Mouse (Mus musculus) erythroblast, embryonic 14.5 days (primary cell): ENCODE measurements around the gene Lrch1.

Experiments
- GATA1 ChIP-seq: IDR thresholded peaks from 2 replicates; pipeline ENCODE4 v1.6.1; 2012; ENCODE audit warnings: low read length, inconsistent platforms, mixed read lengths
- TAL1 ChIP-seq: IDR thresholded peaks from 3 replicates; pipeline ENCODE4 v1.6.1; 2012; ENCODE audit warnings: low read length, inconsistent platforms, mixed read lengths

DNA sequence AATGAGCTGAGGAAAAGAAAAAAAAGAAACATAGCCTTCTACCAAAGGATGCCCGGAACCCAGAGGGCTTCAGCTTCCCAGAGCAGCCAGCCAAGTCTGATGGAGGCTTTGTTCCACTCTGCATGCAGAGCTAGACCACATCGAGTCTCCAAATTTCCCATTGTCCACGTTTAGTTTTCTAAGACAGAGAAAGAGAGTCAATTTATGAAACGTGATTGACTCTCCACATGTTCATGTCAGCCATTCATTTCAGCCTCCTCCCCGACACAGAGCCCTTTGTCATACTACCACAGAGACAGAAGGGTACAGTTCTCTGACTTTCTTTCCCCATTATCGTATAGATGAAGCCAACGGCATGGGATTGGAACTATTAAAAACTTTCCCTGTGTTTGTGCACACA lies 108.9 kb downstream of the Lrch1 start:
- TF ChIP-seq GATA1: no peak
- no peak for TF ChIP-seq TAL1
